Mouse (Mus musculus) stomach, embryonic 16.5 days (tissue): ENCODE data around the gene Tmprss9. TPM values are rescaled to one million over a fixed set of nuclear protein-coding genes. Genes with fewer than 3 reads are reported as not detected.

Experiments used
- ATAC-seq: fragments of 200-750 bp; cut with Nextera tagmentation; 2 replicates; pipeline ENCODE4 v1.8.0; 2017; ENCODE audit warnings: moderate number of reproducible peaks, moderate TSS enrichment; ENCODE audit not compliant: insufficient read depth, low FRiP score
- H3K27ac ChIP-seq: fragments of 300-500 bp; sonication (generic); 2 replicates; pipeline ENCODE4 v1.5.1; 2014; ENCODE audit warnings: low read length
- H3K27me3 ChIP-seq: fragments of 300-500 bp; sonication (generic); 2 replicates; pipeline ENCODE4 v1.6.1; 2014; ENCODE audit warnings: low read length, control low read depth, mixed read lengths; ENCODE audit not compliant: control insufficient read depth, insufficient read depth
- H3K36me3 ChIP-seq: fragments of 300-500 bp; sonication (generic); 2 replicates; pipeline ENCODE4 v1.6.1; 2014; ENCODE audit warnings: low read length; ENCODE audit not compliant: control insufficient read depth, insufficient read depth
- H3K4me1 ChIP-seq: fragments of 300-500 bp; sonication (generic); 2 replicates; pipeline ENCODE4 v1.6.1; 2014; ENCODE audit warnings: low read length, control low read depth, mixed read lengths; ENCODE audit not compliant: control insufficient read depth, insufficient read depth
- H3K4me2 ChIP-seq: fragments of 300-500 bp; sonication (generic); 2 replicates; pipeline ENCODE4 v1.6.1; 2014; ENCODE audit warnings: low read depth, low read length, mixed read lengths
- H3K4me3 ChIP-seq: fragments of 300-500 bp; sonication (generic); replicated peaks from 2 replicates; pipeline ENCODE4 v1.5.1; 2014; ENCODE audit warnings: mild to moderate bottlenecking, low read length
- H3K9ac ChIP-seq: fragments of 300-500 bp; sonication (generic); 2 replicates; pipeline ENCODE4 v1.6.1; 2014; ENCODE audit warnings: low read length
- H3K9me3 ChIP-seq: fragments of 300-500 bp; sonication (generic); replicated peaks from 2 replicates; pipeline ENCODE4 v1.6.1; 2016; ENCODE audit warnings: low read length, control low read depth; ENCODE audit not compliant: control insufficient read depth
- WGBS: fragments of 180-500 bp; shearing (Covaris S2); extraction: QIAGEN DNeasy Blood & Tissue Kit; methylation state at CpG from one replicate; pipeline ENCODE4 v1.1.7; 2014; 5-methylcytosine and 5-hydroxymethylcytosine counted together
- polyA plus RNA-seq: library from polyadenylated mRNA; unstranded; fragments of >200 nt; fragmentation: Nextera tagmentation; extraction: Ambion mirVana; gene quantifications from 2 replicates; pipeline ENCODE4 v1.2.1, GENCODE M21; 2015

Gene Tmprss9
- polyA plus RNA-seq, 1 experiment from 2014 or later = not detected

DNA sequence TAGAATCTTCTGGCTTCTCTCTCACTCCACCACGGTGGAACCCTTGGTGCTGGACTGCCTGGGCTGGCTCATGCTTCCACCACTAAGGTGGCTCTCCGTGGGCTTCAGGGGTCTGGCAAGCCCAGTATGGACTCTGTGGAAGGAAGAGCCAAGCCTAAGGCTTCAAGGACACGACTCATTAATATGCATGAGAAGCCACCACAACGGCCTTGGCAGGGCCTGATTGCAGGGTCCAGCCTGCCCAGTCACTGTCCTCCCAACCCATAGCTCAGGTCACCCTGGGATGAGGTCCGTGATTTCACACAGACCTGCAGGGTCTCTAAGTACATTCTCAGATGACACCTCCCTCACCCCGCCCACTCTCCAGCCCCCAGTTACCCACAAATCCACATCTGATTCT lies 31.8 kb upstream of the Tmprss9 start:
- H3K27me3 ChIP-seq = peaks cover 58% of the 10 kb centered on the region
- H3K4me1 ChIP-seq = peaks cover 4% of the 10 kb centered on the region; the same call in 1 of the 2 replicates
- no peaks in the 10 kb centered on the region for H3K36me3 ChIP-seq
- H3K4me2 ChIP-seq = no peak overlapping the region
- whole genome bisulfite sequencing = 57% methylated on average over 6 of the region's 6 CpGs
- no peaks in the 10 kb centered on the region for H3K9me3 ChIP-seq
- H3K27ac ChIP-seq = no peak overlapping the region
- no peak for ATAC-seq
- no peak overlapping the region for H3K4me3 ChIP-seq
- H3K9ac ChIP-seq = no peak overlapping the region

DNA sequence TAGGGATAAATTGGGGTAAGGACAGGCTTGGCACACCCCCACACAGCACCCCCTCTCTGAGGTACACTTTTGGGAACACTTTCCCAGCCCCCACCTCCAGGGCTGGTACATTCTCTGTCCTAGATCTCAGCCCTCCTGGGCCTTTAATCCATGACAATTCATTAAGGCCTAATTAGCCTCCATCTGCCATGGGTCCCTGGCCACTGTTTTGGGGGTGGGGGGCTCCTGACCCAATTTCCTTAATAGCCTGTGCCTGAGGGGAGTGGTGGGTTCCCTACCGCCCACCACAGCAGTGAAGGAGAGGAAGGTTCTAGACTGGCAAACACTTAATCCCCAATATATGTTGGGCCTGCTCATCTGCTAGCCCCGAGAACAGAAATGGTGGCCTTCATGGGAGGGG lies 30.0 kb upstream of the Tmprss9 start:
- no peak for ATAC-seq
- Histone ChIP-seq H3K4me1 (peaks cover 4% of the 10 kb centered on the region; the same call in 1 of the 2 replicates), H3K4me2 (no peak overlapping the region), H3K27me3 (peaks cover 42% of the 10 kb centered on the region), H3K9me3 (no peaks in the 10 kb centered on the region), H3K36me3 (no peaks in the 10 kb centered on the region), H3K9ac (no peak overlapping the region), H3K27ac (no peak overlapping the region), H3K4me3 (no peak overlapping the region)
- WGBS = 77% methylated on average over 2 of the region's 2 CpGs

DNA sequence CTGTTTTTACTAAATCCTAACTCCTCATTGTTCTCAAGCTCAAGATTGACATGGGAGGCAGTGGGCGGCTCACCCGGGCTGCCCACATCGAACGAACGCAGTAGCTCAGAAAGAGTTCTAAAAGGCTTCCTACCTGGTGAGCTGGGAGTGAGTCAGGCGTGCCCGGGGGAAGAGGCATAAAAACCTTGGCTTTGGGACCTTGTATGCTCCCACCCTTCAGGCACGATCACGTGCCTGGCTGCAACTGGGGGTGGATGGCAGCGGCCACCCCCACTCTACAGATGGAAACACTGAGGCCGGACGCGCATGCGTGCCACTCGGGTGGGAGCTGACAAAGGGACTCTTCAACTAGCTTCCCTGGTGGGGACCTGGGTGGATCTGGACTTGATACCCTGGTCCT lies 29.3 kb upstream of the Tmprss9 start:
- Histone ChIP-seq H3K27me3 (peaks cover 37% of the 10 kb centered on the region), H3K9me3 (no peaks in the 10 kb centered on the region), H3K4me3 (no peak overlapping the region), H3K36me3 (no peaks in the 10 kb centered on the region), H3K4me1 (peaks cover 4% of the 10 kb centered on the region; the same call in 1 of the 2 replicates), H3K9ac (no peak overlapping the region), H3K4me2 (no peak overlapping the region), H3K27ac (no peak overlapping the region)
- 76% methylated on average over 15 of the region's 15 CpGs for WGBS
- ATAC-seq = no peak

DNA sequence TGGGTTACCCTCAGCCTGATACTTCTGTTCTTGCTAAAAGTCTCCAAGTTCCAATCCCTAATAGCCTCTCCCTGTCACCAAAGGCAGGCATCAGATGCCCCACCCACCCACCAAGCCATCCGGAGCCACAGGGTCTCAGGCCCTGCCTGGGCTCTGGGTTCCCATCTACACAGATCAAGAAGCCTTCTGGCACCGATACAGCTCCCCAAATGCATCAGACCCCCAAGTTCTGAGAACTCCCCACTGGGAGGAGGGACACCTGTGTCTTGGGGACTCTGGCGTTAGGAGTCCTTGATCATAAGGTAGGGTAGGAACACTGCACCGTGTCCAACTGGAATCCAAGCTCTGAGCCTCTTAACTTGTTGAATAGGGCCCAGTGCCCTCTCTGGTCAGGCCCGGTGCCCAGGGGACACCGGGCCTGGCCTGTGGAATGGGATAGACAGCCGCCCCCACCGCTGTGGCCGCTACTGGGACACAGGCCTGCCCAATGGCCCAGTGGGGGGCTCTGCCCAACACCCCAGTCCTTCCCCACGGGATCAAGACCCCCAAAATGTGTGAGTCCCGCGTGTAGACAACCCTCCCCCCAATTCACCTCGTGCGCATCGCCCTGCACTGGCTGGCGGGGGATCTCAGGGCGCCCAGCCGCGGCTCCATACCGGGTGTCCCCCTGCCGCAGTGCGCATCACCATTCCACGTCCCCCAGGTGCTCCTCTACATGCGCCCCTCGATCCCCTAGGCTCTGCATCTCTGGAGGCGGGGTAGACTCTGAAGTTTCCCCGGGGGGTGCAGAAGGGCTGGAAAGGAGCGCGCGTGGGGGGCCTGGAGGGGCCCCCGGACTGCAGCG lies 28.3 kb upstream of the Tmprss9 start:
- Histone ChIP-seq H3K4me1 (peaks cover 4% of the 10 kb centered on the region; the same call in 1 of the 2 replicates), H3K36me3 (no peaks in the 10 kb centered on the region), H3K27me3 (peaks cover 34% of the 10 kb centered on the region), H3K9ac (peak overlapping the region; percentile 64), H3K9me3 (no peaks in the 10 kb centered on the region), H3K4me3 (peak overlapping the region; percentile 43), H3K27ac (no peak overlapping the region), H3K4me2 (peak overlapping the region; percentile 67)
- WGBS = 11% methylated on average over 32 of the region's 32 CpGs
- ATAC-seq = no peak

DNA sequence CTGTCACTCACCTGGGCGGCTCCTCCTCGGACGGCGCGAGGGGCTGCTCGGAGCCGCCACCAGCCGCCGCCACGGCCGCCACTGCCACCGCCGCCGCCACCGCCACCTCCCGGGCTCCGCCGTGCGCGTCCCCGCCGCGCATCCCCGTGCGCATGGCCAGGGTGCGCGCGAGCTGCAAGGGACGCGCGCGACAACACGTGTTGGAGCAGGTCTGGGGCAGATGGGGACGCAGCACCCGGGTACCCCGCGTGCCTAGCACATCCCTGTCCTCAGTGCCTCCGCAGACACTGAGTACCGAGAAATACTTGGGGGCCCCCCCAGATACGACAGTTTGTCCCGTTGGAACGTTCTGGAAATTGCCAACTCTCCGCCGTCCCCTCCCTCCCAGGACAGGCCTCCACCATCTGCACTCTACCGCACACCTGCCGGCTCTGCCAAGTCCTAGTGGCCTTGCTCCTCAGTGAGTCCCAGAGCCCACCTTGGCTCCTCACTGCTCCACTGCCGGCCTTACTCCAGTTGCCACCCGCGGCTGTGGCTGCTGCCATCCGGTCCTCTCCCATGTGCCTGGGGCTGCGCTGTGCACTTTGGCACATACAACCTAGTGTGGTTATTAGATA lies 27.6 kb upstream of the Tmprss9 start, which contains the start of gene Lingo3:
TSS of gene Lingo3 (minus strand) at position 109 of the 617 bp plus-strand sequence.
- peak within 1 kb of the TSS; percentile 43 for H3K4me3 ChIP-seq
- 3% methylated on average over 46 of the region's 51 CpGs for WGBS
- ATAC-seq = no peak
- no peaks in the 10 kb centered on the region for H3K36me3 ChIP-seq
- peak within 1 kb of the TSS; percentile 64 for H3K9ac ChIP-seq
- no peak within 1 kb of the TSS for H3K27ac ChIP-seq
- peaks cover 4% of the 10 kb centered on the region; the same call in 1 of the 2 replicates for H3K4me1 ChIP-seq
- H3K4me2 ChIP-seq = peak within 1 kb of the TSS; percentile 67
- H3K9me3 ChIP-seq = no peaks in the 10 kb centered on the region
- peaks cover 34% of the 10 kb centered on the region for H3K27me3 ChIP-seq

- Histone ChIP-seq H3K4me3 (no peak overlapping the region), H3K9me3 (no peaks in the 10 kb centered on the region), H3K27ac (no peak overlapping the region), H3K27me3 (peaks cover 34% of the 10 kb centered on the region), H3K4me1 (peaks cover 4% of the 10 kb centered on the region; the same call in 1 of the 2 replicates), H3K4me2 (no peak overlapping the region), H3K36me3 (no peaks in the 10 kb centered on the region), H3K9ac (no peak overlapping the region; the same call in 1 of the 2 replicates)
- 64% methylated on average over 8 of the region's 8 CpGs for WGBS
- ATAC-seq = no peak
Measured at GRCm38 (mm10) chr10:80845055-80845693, 26.5 kb upstream of the Tmprss9 start.

- no peaks in the 10 kb centered on the region for H3K9me3 ChIP-seq
- 70% methylated on average over 12 of the region's 12 CpGs for WGBS
- peaks cover 4% of the 10 kb centered on the region; the same call in 1 of the 2 replicates for H3K4me1 ChIP-seq
- peaks cover 34% of the 10 kb centered on the region for H3K27me3 ChIP-seq
- H3K9ac ChIP-seq = no peak overlapping the region
- no peaks in the 10 kb centered on the region for H3K36me3 ChIP-seq
- no peak overlapping the region for H3K4me3 ChIP-seq
- no peak for ATAC-seq
- H3K4me2 ChIP-seq = no peak overlapping the region
- H3K27ac ChIP-seq = no peak overlapping the region
Measured at GRCm38 (mm10) chr10:80845732-80846131, 25.9 kb upstream of the Tmprss9 start.

GRCm38 (mm10) chr10:80848571-80848970 lies 23.1 kb upstream of the Tmprss9 start:
- WGBS = 7% methylated on average over 10 of the region's 10 CpGs
- peaks cover 15% of the 10 kb centered on the region for H3K27me3 ChIP-seq
- peak; percentile 48 for ATAC-seq

More at GRCm38 (mm10) chr10:80848571-80848970, 23.1 kb upstream of the Tmprss9 start:
- no peak overlapping the region for H3K4me2 ChIP-seq
- no peaks in the 10 kb centered on the region for H3K9me3 ChIP-seq
- H3K9ac ChIP-seq = no peak overlapping the region
- peaks cover 5% of the 10 kb centered on the region; the same call in 1 of the 2 replicates for H3K36me3 ChIP-seq
- no peak overlapping the region for H3K27ac ChIP-seq
- H3K4me3 ChIP-seq = no peak overlapping the region
- H3K4me1 ChIP-seq = peaks cover 4% of the 10 kb centered on the region; the same call in 1 of the 2 replicates
